In genomic region chr4:149822126-149822525, GRCm38 (mm10) we compare ENCODE assay signal across 8 mouse cellular contexts. TPM values are rescaled to one million over a fixed set of nuclear protein-coding genes. Genes with fewer than 3 reads are reported as not detected.
DNase-seq lines count a peak whose midpoint lies in the region; ATAC-seq lines count a peak whose summit lies in the region.

No protein-coding gene starts in this region.

- no peaks in the 10 kb centered on the region for H3K9me3 ChIP-seq in forebrain, embryonic 11.5 days (ENCODE audit: control insufficient read depth, low read length)
- H3K9me3 ChIP-seq in forebrain, embryonic 16.5 days (ENCODE audit: control insufficient read depth, low read length): no peaks in the 10 kb centered on the region

- DNase-seq in forebrain, embryonic 11.5 days (ENCODE audit: low spot score): peak; percentile 64
- peak; percentile 91 for DNase-seq in adrenal gland, postnatal 10 days
- peak; percentile 97 for DNase-seq in fibroblast of lung, adult 2 months (ENCODE audit: low read depth)
- DNase-seq in kidney, adult 11 months: peak; percentile 77
- peak; percentile 79 for DNase-seq in lung, postnatal 25 days (ENCODE audit: low spot score)

- H3K4me1 ChIP-seq in forebrain, embryonic 11.5 days (replicated peaks; ENCODE audit: control insufficient read depth, insufficient read depth, low read length): no peaks in the 10 kb centered on the region
- peaks cover 5% of the 10 kb centered on the region for H3K4me1 ChIP-seq in forebrain, embryonic 16.5 days (replicated peaks; ENCODE audit: control insufficient read depth, insufficient read depth, low read length)

- H3K27ac ChIP-seq in forebrain, embryonic 11.5 days (ENCODE audit: low read depth, low read length): no peak overlapping the region
- no peak overlapping the region for H3K27ac ChIP-seq in forebrain, embryonic 16.5 days (ENCODE audit: low read length)

- no peak for ATAC-seq in forebrain, embryonic 11.5 days (replicated peaks; ENCODE audit: low FRiP score)
- ATAC-seq in forebrain, embryonic 16.5 days: no peak
- ATAC-seq in erythroid progenitor cell, adult 5-6 weeks (replicated peaks; ENCODE audit: low FRiP score, poor library complexity, severe bottlenecking): no peak
- no peak for ATAC-seq in megakaryocyte-erythroid progenitor cell, adult 5-6 weeks (replicated peaks; ENCODE audit: low FRiP score, low TSS enrichment, poor library complexity, severe bottlenecking)

- H3K4me3 ChIP-seq in forebrain, embryonic 11.5 days (ENCODE audit: low read depth, low read length): no peak overlapping the region
- no peak overlapping the region for H3K4me3 ChIP-seq in forebrain, embryonic 16.5 days (replicated peaks; ENCODE audit: low read length)

- H3K4me2 ChIP-seq in forebrain, embryonic 11.5 days (ENCODE audit: low read depth, low read length, severe bottlenecking): no peak overlapping the region
- H3K4me2 ChIP-seq in forebrain, embryonic 16.5 days (ENCODE audit: low read length): no peak overlapping the region

- 69% methylated on average over 9 of the region's 9 CpGs for WGBS in forebrain, embryonic 11.5 days
- WGBS in forebrain, embryonic 16.5 days: 33% methylated on average over 9 of the region's 9 CpGs

- no peaks in the 10 kb centered on the region for H3K36me3 ChIP-seq in forebrain, embryonic 11.5 days (ENCODE audit: control insufficient read depth, insufficient read depth, low read length)
- no peaks in the 10 kb centered on the region for H3K36me3 ChIP-seq in forebrain, embryonic 16.5 days (ENCODE audit: control insufficient read depth, insufficient read depth)

- no peak overlapping the region for H3K9ac ChIP-seq in forebrain, embryonic 11.5 days (ENCODE audit: low read length)
- no peak overlapping the region for H3K9ac ChIP-seq in forebrain, embryonic 16.5 days (replicated peaks; ENCODE audit: low read depth, low read length)

- H3K27me3 ChIP-seq in forebrain, embryonic 11.5 days (ENCODE audit: control insufficient read depth, insufficient read depth, low read length): no peaks in the 10 kb centered on the region
- H3K27me3 ChIP-seq in forebrain, embryonic 16.5 days (replicated peaks; ENCODE audit: control insufficient read depth, insufficient read depth, low read length): no peaks in the 10 kb centered on the region

RNA-seq across cellular contexts. Expression of gene Slc25a33, which starts 48.0 kb away (rescaled TPM):
- polyA plus RNA-seq in forebrain, embryonic 11.5 days (2014; fragmentation: Nextera tagmentation; extraction: Ambion mirVana): 12.0 and 12.2 TPM in 2 replicates
- polyA plus RNA-seq in forebrain, embryonic 16.5 days (2015; fragmentation: Nextera tagmentation; extraction: Ambion mirVana): 22.4 and 22.7 TPM in 2 replicates
- total RNA-seq in adrenal gland, postnatal 10 days (2021): 10 to 100 TPM; 24.3 to 34.0 TPM
- 1.1 TPM in 1 of 2 replicates, not detected in the other for total RNA-seq in erythroid progenitor cell, adult 5-6 weeks (2015; ENCODE audit: low replicate concordance)
- total RNA-seq in erythroid progenitor cell, adult 5-6 weeks (2017; ENCODE audit: low replicate concordance): 0.64 TPM in 1 of 2 replicates, not detected in the other
- 8.1 and 9.5 TPM in 2 replicates for total RNA-seq in megakaryocyte-erythroid progenitor cell, adult 5-6 weeks (2014; fragmentation: Nextera tagmentation)
- total RNA-seq in megakaryocyte-erythroid progenitor cell, adult 5-6 weeks (2017): 9.3 and 16.3 TPM in 2 replicates

Comparison
In these comparisons a context has a peak if more than half of its experiments do, and no peak if none do; other contexts are left out.
1. RNA of gene Slc25a33, which starts 48.0 kb away (total RNA-seq): 24.3 to 34.0 TPM in adrenal gland, postnatal 10 days and 8.1 to 16.3 TPM in megakaryocyte-erythroid progenitor cell, adult 5-6 weeks; 0.64 to 1.1 TPM in erythroid progenitor cell, adult 5-6 weeks; every median in the first group is over 4 times any median in the second.
2. Peak in every context shown above with its lines, with median percentiles within 50 percentile points of each other: DNase-seq.